In genomic region chr16:36821474-36821873, GRCm38 (mm10) we compare ENCODE assay signal across 9 mouse cellular contexts. TPM values are rescaled to one million over a fixed set of nuclear protein-coding genes. Genes with fewer than 3 reads are reported as not detected.
DNase-seq lines count a peak whose midpoint lies in the region; ATAC-seq and TF ChIP-seq lines count a peak whose summit lies in the region.
"Had no signal": no experiment of that assay in that cellular context is flagged by ENCODE, and none has a peak within 500 bp of the region (broad histone marks: within the 10 kb centered on the region; RNA-seq: fewer than 3 reads in every experiment).

No protein-coding gene starts in this region.

- 10% methylated on average over 3 of the region's 3 CpGs for WGBS in neural tube, embryonic 15.5 days
- WGBS in liver, embryonic 14.5 days (ENCODE audit: insufficient replicate concordance): 6% methylated on average over 3 of the region's 3 CpGs

- no peak overlapping the region for H3K4me3 ChIP-seq in neural tube, embryonic 15.5 days (replicated peaks)
- H3K4me3 ChIP-seq in liver, embryonic 14.5 days (ENCODE audit: insufficient read depth in 1 of 2, low read depth in 2 of 2, low read length in 2 of 2): no peak overlapping the region
- H3K4me3 ChIP-seq: midbrain, embryonic 13.5 days had no signal

- H3K4me2 ChIP-seq in neural tube, embryonic 15.5 days: no peak overlapping the region
- H3K4me2 ChIP-seq in liver, embryonic 14.5 days (ENCODE audit: low read depth): no peak overlapping the region
- H3K4me2 ChIP-seq: midbrain, embryonic 13.5 days had no signal

- no peak overlapping the region for H3K9ac ChIP-seq in neural tube, embryonic 15.5 days (replicated peaks)
- H3K9ac ChIP-seq in liver, embryonic 14.5 days (replicated peaks): no peak overlapping the region
- H3K9ac ChIP-seq: midbrain, embryonic 13.5 days had no signal

- DNase-seq in neural tube, embryonic 10.5 days (ENCODE audit: extremely low spot score, low spot score): peak; percentile 22
- peak; percentile 16 for DNase-seq in c-Kit-positive CD71-positive TER-119-positive erythroid progenitor cells, embryonic 14.5 days (ENCODE audit: low spot score)
- DNase-seq in liver, embryonic 14.5 days (ENCODE audit: low read depth in 3 of 3, low spot score in 3 of 3): peak in 2 of 3 experiments; percentile 7 to 27
- peak; percentile 38 to 43 for DNase-seq in thymus, postnatal 10 days (ENCODE audit: low spot score in 2 of 2)
- DNase-seq in layer of hippocampus, adult 8-10 months (ENCODE audit: low spot score in 2 of 2): no peak
- no peak for DNase-seq in ovary, postnatal 36 days (ENCODE audit: low spot score)
- DNase-seq in ovary, postnatal 14 days (ENCODE audit: low spot score): no peak

- no peak for TF ChIP-seq EP300 in liver, embryonic 14.5 days (IDR thresholded peaks at IDR 0.05; ENCODE audit: low read depth)

- H3K27me3 ChIP-seq in neural tube, embryonic 15.5 days (replicated peaks): no peaks in the 10 kb centered on the region
- H3K27me3 ChIP-seq in liver, embryonic 14.5 days (ENCODE audit: control insufficient read depth, insufficient read depth, low read length): no peaks in the 10 kb centered on the region; the same call in 1 of the 2 replicates

- no peaks in the 10 kb centered on the region for H3K36me3 ChIP-seq in neural tube, embryonic 15.5 days
- no peaks in the 10 kb centered on the region for H3K36me3 ChIP-seq in liver, embryonic 14.5 days (replicated peaks; ENCODE audit: control insufficient read depth, insufficient read depth, low read depth)
- H3K36me3 ChIP-seq: midbrain, embryonic 13.5 days had no signal

- no peak for TF ChIP-seq CTCF in liver, embryonic 14.5 days (IDR thresholded peaks at IDR 0.05; ENCODE audit: low read depth)

- no peaks in the 10 kb centered on the region for H3K4me1 ChIP-seq in neural tube, embryonic 15.5 days
- H3K4me1 ChIP-seq in liver, embryonic 14.5 days (replicated peaks; ENCODE audit: control insufficient read depth in 2 of 2, insufficient read depth in 2 of 2, low read length in 1 of 2): peaks cover 2 to 3% of the 10 kb centered on the region in 2 experiments; a peak in 1 of 4 replicates

- H3K9me3 ChIP-seq in neural tube, embryonic 15.5 days (replicated peaks): no peaks in the 10 kb centered on the region
- no peaks in the 10 kb centered on the region for H3K9me3 ChIP-seq in liver, embryonic 14.5 days (ENCODE audit: control insufficient read depth, low read length)
- H3K9me3 ChIP-seq: midbrain, embryonic 13.5 days had no signal

- no peak for ATAC-seq in neural tube, embryonic 15.5 days (ENCODE audit: low FRiP score)
- 0 out of 2 replicates have a peak, but pooled peaks have one; percentile 26 for ATAC-seq in liver, embryonic 14.5 days (ENCODE audit: insufficient read depth)
- ATAC-seq: midbrain, embryonic 13.5 days had no signal

- no peak overlapping the region for H3K27ac ChIP-seq in neural tube, embryonic 15.5 days (replicated peaks)
- H3K27ac ChIP-seq in liver, embryonic 14.5 days: no peak overlapping the region
- H3K27ac ChIP-seq: midbrain, embryonic 13.5 days had no signal

RNA-seq across cellular contexts. Expression of gene Iqcb1, which starts 6.7 kb away (rescaled TPM):
- polyA plus RNA-seq in neural tube, embryonic 15.5 days (2015; fragmentation: Nextera tagmentation; extraction: Ambion mirVana): 57.2 and 61.1 TPM in 2 replicates
- 1.7 and 3.1 TPM in 2 replicates for polyA plus RNA-seq in liver, embryonic 14.5 days (2012; rRNA removed)
- 6.8 and 8.7 TPM in 2 replicates for polyA plus RNA-seq in liver, embryonic 14.5 days (2014; fragmentation: Nextera tagmentation; extraction: Ambion mirVana)
- total RNA-seq in layer of hippocampus, adult 8-10 months (2022): 10 to 100 TPM; 50.2 to 55.2 (median 53.1) TPM

RNA-seq across cellular contexts. Expression of gene Slc15a2, which starts 36.7 kb away (rescaled TPM):
- 13.0 and 15.3 TPM in 2 replicates for polyA plus RNA-seq in neural tube, embryonic 15.5 days (2015; fragmentation: Nextera tagmentation; extraction: Ambion mirVana)
- polyA plus RNA-seq in liver, embryonic 14.5 days (2012; rRNA removed): 1.5 and 3.2 TPM in 2 replicates
- polyA plus RNA-seq in liver, embryonic 14.5 days (2014; fragmentation: Nextera tagmentation; extraction: Ambion mirVana): 0.32 and 2.8 TPM in 2 replicates
- total RNA-seq in layer of hippocampus, adult 8-10 months (2022): 10 to 100 TPM; 40.6 to 49.4 (median 47.8) TPM

RNA-seq across cellular contexts. Expression of gene Eaf2, which starts 53.3 kb away (rescaled TPM):
- 0.50 and 1.1 TPM in 2 replicates for polyA plus RNA-seq in neural tube, embryonic 15.5 days (2015; fragmentation: Nextera tagmentation; extraction: Ambion mirVana)
- 0.22 and 0.37 TPM in 2 replicates for polyA plus RNA-seq in liver, embryonic 14.5 days (2012; rRNA removed)
- 0.18 and 0.70 TPM in 2 replicates for polyA plus RNA-seq in liver, embryonic 14.5 days (2014; fragmentation: Nextera tagmentation; extraction: Ambion mirVana)
- 1 to 10 TPM; 1.8 to 3.0 (median 2.2) TPM for total RNA-seq in layer of hippocampus, adult 8-10 months (2022)

RNA-seq across cellular contexts. Expression of gene Golgb1, which starts 53.5 kb away (rescaled TPM):
- polyA plus RNA-seq in neural tube, embryonic 15.5 days (2015; fragmentation: Nextera tagmentation; extraction: Ambion mirVana): 77.8 and 80.4 TPM in 2 replicates
- 9.0 and 13.3 TPM in 2 replicates for polyA plus RNA-seq in liver, embryonic 14.5 days (2012; rRNA removed)
- polyA plus RNA-seq in liver, embryonic 14.5 days (2014; fragmentation: Nextera tagmentation; extraction: Ambion mirVana): 22.0 and 26.4 TPM in 2 replicates
- 10 to 100 TPM; 70.1 to 80.3 (median 74.5) TPM for total RNA-seq in layer of hippocampus, adult 8-10 months (2022)

Comparison
In these comparisons a context has a peak if more than half of its experiments do, and no peak if none do; other contexts are left out.
1. DNase-seq: peak in neural tube, embryonic 10.5 days (single experiment), c-Kit-positive CD71-positive TER-119-positive erythroid progenitor cells, embryonic 14.5 days (single experiment), liver, embryonic 14.5 days (2 of 3) and thymus, postnatal 10 days (2 of 2); none in layer of hippocampus, adult 8-10 months (0 of 2), ovary, postnatal 36 days (single experiment) and ovary, postnatal 14 days (single experiment).